Mouse (Mus musculus): ENCODE measurements around the gene Gm19668. TPM values are rescaled to one million over a fixed set of nuclear protein-coding genes. Genes with fewer than 3 reads are reported as not detected.

Gene Gm19668
- total RNA-seq (2023; ENCODE audit: inconsistent age) = not detected in 4 replicates

DNA sequence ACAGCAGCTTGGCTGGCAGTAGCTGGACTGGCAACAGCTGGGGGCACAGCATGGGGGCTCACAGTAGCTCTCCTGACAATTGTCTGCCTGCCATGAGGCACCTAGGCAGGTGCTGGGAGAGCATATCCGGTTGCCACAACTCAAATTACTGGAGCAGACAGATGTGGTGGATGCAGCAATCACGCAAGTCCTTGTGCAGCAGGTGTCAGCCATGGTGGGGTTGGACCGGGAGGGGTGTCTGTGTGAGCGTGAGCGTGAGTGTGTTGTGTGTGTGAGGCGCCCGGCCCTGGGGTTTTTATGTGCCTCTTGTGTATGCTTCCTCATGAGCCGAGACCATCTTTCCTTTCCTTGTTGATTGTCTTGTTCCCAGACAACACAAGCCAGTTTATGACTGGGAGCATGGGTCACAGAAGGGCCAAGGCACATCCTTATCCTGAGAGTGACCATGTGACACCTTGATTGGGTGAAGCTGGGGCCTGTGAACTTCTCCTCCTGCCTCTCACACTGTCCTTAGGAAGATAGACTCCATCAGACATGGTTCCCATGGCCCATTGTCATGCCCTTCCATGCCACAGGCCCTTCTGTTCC, at the start of gene Gm19668:
TSS of gene Gm19668 (minus strand) at position 213 of the 588 bp plus-strand sequence.

GRCm38 (mm10) chr10:77846503-77846902, 47.6 kb upstream of the Gm19668 start, which contains the start of gene Gm36176:
TSS of gene Gm36176 (plus strand) at chr10:77846803.

GRCm38 (mm10) chr10:77835647-77836046, 36.7 kb upstream of the Gm19668 start, which contains the start of gene Krtap10-10:
TSS of gene Krtap10-10 (plus strand) at chr10:77835947.

DNA sequence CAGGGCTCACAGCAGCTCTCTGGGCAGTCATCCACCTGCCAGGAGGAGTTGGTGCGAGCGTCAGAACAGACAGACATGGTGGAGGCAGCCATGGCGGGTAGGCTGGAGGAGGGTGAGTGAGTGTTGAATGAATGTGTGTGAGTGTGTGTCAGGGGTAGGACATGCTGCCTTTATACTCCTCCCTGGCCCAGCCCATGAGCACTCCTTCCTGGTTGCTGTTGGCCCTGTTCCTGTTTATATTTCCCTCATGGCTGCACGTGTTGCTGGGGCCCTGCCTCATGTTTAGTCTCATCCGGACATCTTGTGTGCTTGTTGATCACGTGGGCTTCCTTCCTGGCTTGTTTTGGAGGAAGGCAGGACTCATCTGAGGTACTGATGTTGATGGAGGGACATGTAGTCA, 28.0 kb upstream of the Gm19668 start, which contains the start of gene Krtap10-4:
TSS of gene Krtap10-4 (minus strand) at position 145 of the 400 bp plus-strand sequence.

DNA sequence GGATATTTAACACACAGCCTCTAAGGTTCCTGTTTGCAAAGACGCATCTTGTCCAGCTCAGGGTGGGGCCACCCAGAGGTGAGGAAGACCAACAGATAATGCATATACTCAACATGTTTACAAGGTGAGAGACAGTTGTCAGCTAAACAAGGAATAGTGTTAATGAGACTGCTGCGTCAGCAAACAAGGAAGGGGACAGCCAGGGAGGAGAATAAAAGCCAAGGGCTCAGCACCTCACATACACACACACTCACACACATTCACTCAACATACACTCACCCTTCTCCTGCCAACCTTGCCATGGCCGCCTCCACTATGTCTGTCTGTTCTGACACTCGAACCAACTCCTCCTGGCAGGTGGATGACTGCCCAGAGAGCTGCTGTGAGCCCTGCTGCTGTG, 15.4 kb upstream of the Gm19668 start, which contains the start of gene Gm2696:
TSS of gene Gm2696 (plus strand) at position 301 of the 400 bp plus-strand sequence.

DNA sequence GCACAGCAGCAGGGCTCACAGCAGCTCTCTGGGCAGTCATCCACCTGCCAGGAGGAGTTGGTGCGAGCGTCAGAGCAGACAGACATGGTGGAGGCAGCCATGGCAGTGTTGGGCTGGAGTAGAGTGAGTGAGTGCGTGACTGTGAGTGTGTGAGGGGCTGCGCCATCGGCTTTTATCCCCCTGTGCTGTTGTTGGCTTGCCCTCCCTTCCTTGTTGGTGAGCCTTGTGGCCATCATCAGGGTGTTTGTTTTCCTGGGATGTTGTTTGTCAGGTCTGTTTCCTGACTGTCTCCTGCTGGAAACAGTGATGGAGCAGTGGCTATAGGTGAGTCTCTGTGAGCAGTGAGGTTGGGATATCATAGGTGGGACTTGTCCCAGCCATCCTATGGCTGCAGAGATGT, 12.8 kb upstream of the Gm19668 start, which contains the start of gene Gm9507:
TSS of gene Gm9507 (minus strand) at position 101 of the 400 bp plus-strand sequence.

DNA sequence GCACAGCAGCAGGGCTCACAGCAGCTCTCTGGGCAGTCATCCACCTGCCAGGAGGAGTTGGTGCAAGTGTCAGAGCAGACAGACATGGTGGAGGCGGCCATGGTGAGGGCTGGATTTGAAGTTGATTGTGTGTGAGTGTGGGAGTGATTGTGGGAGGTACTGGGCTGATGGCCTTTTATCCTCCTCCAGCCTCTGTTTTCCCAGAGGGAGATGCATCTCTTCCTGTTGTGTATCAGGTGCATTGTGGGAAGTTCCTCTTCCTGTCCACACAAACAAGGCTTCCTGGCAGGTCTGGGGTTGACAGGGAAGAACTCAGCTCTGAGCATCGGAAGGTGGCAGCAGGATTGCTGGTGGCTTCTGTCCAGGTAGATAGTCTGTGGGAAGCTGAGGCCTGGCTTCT, 4.0 kb downstream of the Gm19668 start, which contains the start of gene Gm9639:
TSS of gene Gm9639 (minus strand) at position 101 of the 400 bp plus-strand sequence.

GRCm38 (mm10) chr10:77787876-77788275, 11.1 kb downstream of the Gm19668 start, which contains the start of gene Gm7137:
TSS of gene Gm7137 (minus strand) at chr10:77788200.

DNA sequence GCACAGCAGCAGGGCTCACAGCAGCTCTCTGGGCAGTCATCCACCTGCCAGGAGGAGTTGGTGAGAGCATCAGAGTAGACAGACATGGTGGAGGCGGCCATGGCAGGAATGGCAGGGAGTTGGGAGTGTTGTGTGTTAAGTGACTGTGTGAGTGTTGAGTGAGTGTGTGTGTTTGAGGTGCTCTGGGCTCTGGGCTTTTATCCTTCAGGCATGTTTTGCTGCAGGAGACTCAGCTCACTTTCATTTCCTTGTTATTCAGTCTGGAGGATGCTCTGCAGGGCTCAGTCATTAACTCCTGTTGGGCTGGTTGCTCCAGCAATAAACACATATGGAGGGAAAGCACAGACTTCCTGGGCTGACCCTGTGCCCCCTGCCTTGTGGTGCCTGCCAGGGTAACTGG, 16.5 kb downstream of the Gm19668 start, which contains the start of gene Gm3250:
TSS of gene Gm3250 (minus strand) at position 101 of the 400 bp plus-strand sequence.

DNA sequence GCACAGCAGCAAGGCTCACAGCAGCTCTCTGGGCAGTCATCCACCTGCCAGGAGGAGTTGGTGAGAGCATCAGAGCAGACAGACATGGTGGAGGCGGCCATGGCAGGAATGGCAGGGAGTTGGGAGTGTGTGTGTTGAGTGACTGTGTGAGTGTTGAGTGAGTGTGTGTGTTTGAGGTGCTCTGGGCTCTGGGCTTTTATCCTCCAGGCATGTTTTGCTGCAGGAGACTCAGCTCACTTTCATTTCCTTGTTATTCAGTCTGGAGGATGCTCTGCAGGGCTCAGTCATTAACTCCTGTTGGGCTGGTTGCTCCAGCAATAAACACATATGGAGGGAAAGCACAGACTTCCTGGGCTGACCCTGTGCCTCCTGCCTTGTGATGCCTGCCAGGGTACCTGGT, 22.1 kb downstream of the Gm19668 start, which contains the start of gene Gm7138:
TSS of gene Gm7138 (minus strand) at position 101 of the 400 bp plus-strand sequence.

GRCm38 (mm10) chr10:77771225-77771624, 27.7 kb downstream of the Gm19668 start, which contains the start of gene Gm3238:
TSS of gene Gm3238 (minus strand) at chr10:77771325.

DNA sequence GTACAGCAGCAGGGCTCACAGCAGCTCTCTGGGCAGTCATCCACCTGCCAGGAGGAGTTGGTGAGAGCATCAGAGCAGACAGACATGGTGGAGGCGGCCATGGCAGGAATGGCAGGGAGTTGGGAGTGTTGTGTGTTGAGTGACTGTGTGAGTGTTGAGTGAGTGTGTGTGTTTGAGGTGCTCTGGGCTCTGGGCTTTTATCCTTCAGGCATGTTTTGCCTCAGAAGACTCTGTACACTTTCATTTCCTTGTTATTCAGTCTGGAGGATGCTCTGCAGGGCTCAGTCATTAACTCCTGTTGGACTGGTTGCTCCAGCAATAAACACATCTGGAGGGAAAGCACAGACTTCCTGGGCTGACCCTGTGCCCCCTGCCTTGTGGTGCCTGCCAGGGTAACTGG, 39.4 kb downstream of the Gm19668 start, which contains the start of gene Gm3233:
TSS of gene Gm3233 (minus strand) at position 101 of the 400 bp plus-strand sequence.

DNA sequence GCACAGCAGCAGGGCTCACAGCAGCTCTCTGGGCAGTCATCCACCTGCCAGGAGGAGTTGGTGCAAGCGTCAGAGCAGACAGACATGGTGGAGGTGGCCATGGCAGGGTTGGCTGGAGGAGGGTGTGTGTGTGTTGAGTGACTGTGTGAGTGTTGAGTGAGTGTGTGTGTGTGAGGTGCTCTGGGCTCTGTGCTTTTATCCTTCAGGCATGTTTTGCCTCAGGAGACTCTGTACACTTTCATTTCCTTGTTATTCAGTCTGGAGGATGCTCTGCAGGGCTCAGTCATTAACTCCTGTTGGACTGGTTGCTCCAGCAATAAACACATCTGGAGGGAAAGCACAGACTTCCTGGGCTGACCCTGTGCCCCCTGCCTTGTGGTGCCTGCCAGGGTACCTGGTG, 47.7 kb downstream of the Gm19668 start, which contains the start of gene Gm9736:
TSS of gene Gm9736 (minus strand) at position 101 of the 400 bp plus-strand sequence.

Other genes starting within 250 kb of the Gm19668 start
- gene Pttg1ip, start 217.4 kb downstream of the Gm19668 start, total RNA-seq (2023; ENCODE audit: inconsistent age) = 72.1 to 89.4 TPM (median 78.3 TPM) in 4 replicates
- 58.9 to 65.6 TPM (median 62.4 TPM) in 4 replicates for gene Sumo3, start 193.0 kb downstream of the Gm19668 start, total RNA-seq (2023; ENCODE audit: inconsistent age)
- gene Gm49325, start 192.9 kb downstream of the Gm19668 start, total RNA-seq (2023; ENCODE audit: inconsistent age) = 1.3 to 12.1 TPM in 2 of 4 replicates, not detected in the others
- 37.9 to 44.1 TPM (median 41.3 TPM) in 4 replicates for gene Ube2g2, start 176.9 kb downstream of the Gm19668 start, total RNA-seq (2023; ENCODE audit: inconsistent age)
- gene Tspear, start 112.6 kb downstream of the Gm19668 start, total RNA-seq (2023; ENCODE audit: inconsistent age) = 2.7 to 5.5 TPM (median 4.4 TPM) in 4 replicates
- gene Gm19402, start 108.4 kb downstream of the Gm19668 start, total RNA-seq (2023; ENCODE audit: inconsistent age) = not detected in 4 replicates
- gene Gm9508, start 101.9 kb downstream of the Gm19668 start, total RNA-seq (2023; ENCODE audit: inconsistent age) = not detected in 4 replicates
- not detected in 4 replicates for gene Gm10272, start 92.5 kb downstream of the Gm19668 start, total RNA-seq (2023; ENCODE audit: inconsistent age)
- gene Gm10024, start 87.7 kb downstream of the Gm19668 start, total RNA-seq (2023; ENCODE audit: inconsistent age) = not detected in 4 replicates
- gene Gm10142, start 83.3 kb downstream of the Gm19668 start, total RNA-seq (2023; ENCODE audit: inconsistent age) = not detected in 4 replicates
- gene Krtap12-1, start 78.5 kb downstream of the Gm19668 start, total RNA-seq (2023; ENCODE audit: inconsistent age) = not detected in 4 replicates
- gene Gm10100, start 72.6 kb downstream of the Gm19668 start, total RNA-seq (2023; ENCODE audit: inconsistent age) = not detected in 4 replicates
- gene Gm18596, start 56.5 kb downstream of the Gm19668 start, total RNA-seq (2023; ENCODE audit: inconsistent age) = not detected in 4 replicates
- gene Gm9736, start 47.8 kb downstream of the Gm19668 start, total RNA-seq (2023; ENCODE audit: inconsistent age) = not detected in 4 replicates
- gene Gm3233, start 39.5 kb downstream of the Gm19668 start, total RNA-seq (2023; ENCODE audit: inconsistent age) = not detected in 4 replicates
- not detected in 4 replicates for gene Gm3238, start 27.8 kb downstream of the Gm19668 start, total RNA-seq (2023; ENCODE audit: inconsistent age)
- not detected in 4 replicates for gene Gm7138, start 22.2 kb downstream of the Gm19668 start, total RNA-seq (2023; ENCODE audit: inconsistent age)
- not detected in 4 replicates for gene Gm3250, start 16.6 kb downstream of the Gm19668 start, total RNA-seq (2023; ENCODE audit: inconsistent age)
- not detected in 4 replicates for gene Gm7137, start 10.9 kb downstream of the Gm19668 start, total RNA-seq (2023; ENCODE audit: inconsistent age)
- gene Gm9639, start 4.1 kb downstream of the Gm19668 start, total RNA-seq (2023; ENCODE audit: inconsistent age) = not detected in 4 replicates
- gene Gm9507, start 12.7 kb upstream of the Gm19668 start, total RNA-seq (2023; ENCODE audit: inconsistent age) = not detected in 4 replicates
- not detected in 4 replicates for gene Gm2696, start 15.5 kb upstream of the Gm19668 start, total RNA-seq (2023; ENCODE audit: inconsistent age)
- gene Krtap10-4, start 28.0 kb upstream of the Gm19668 start, total RNA-seq (2023; ENCODE audit: inconsistent age) = not detected in 4 replicates
- gene Krtap10-10, start 36.8 kb upstream of the Gm19668 start, total RNA-seq (2023; ENCODE audit: inconsistent age) = not detected in 4 replicates
- not detected in 4 replicates for gene Gm36176, start 47.7 kb upstream of the Gm19668 start, total RNA-seq (2023; ENCODE audit: inconsistent age)
- not detected in 4 replicates for gene Gm10318, start 53.7 kb upstream of the Gm19668 start, total RNA-seq (2023; ENCODE audit: inconsistent age)
- gene Gm3285, start 62.8 kb upstream of the Gm19668 start, total RNA-seq (2023; ENCODE audit: inconsistent age) = not detected in 4 replicates
- gene Lrrc3, start 103.4 kb upstream of the Gm19668 start, total RNA-seq (2023; ENCODE audit: inconsistent age) = 0.16 to 0.19 TPM in 2 of 4 replicates, not detected in the others
- gene Trpm2, start 171.4 kb upstream of the Gm19668 start, total RNA-seq (2023; ENCODE audit: inconsistent age) = 17.7 to 30.3 TPM (median 24.5 TPM) in 4 replicates
- gene 1810043G02Rik, start 179.4 kb upstream of the Gm19668 start, total RNA-seq (2023; ENCODE audit: inconsistent age) = 8.2 to 11.2 TPM (median 8.8 TPM) in 4 replicates
- gene Pfkl, start 210.9 kb upstream of the Gm19668 start, total RNA-seq (2023; ENCODE audit: inconsistent age) = 74.1 to 88.4 TPM (median 80.7 TPM) in 4 replicates
- not detected in 4 replicates for gene Dnmt3l, start 242.8 kb upstream of the Gm19668 start, total RNA-seq (2023; ENCODE audit: inconsistent age)
- 0.87 to 2.5 TPM (median 1.9 TPM) in 4 replicates for gene Aire, start 244.5 kb upstream of the Gm19668 start, total RNA-seq (2023; ENCODE audit: inconsistent age)

Data from B cell, adult (primary cell).